Mouse (Mus musculus) lung, embryonic 16.5 days (tissue): Measurements from ENCODE around the gene Eps15. TPM values are rescaled to one million over a fixed set of nuclear protein-coding genes. Genes with fewer than 3 reads are reported as not detected.

Source experiments
- ATAC-seq: fragments of 200-750 bp; cut with Nextera tagmentation; 2 replicates; pipeline ENCODE4 v1.8.0; 2017; ENCODE audit warnings: low read depth, mild to moderate bottlenecking, moderate library complexity
- H3K27ac ChIP-seq: fragments of 300-500 bp; sonication (generic); 2 replicates; pipeline ENCODE4 v1.5.1; 2014; ENCODE audit warnings: mild to moderate bottlenecking, control low read depth, low read length
- H3K27me3 ChIP-seq: fragments of 300-500 bp; sonication (generic); 2 replicates; pipeline ENCODE4 v1.6.1; 2014; ENCODE audit warnings: low read depth, low read length, mixed read lengths; ENCODE audit not compliant: control insufficient read depth, insufficient read depth
- H3K36me3 ChIP-seq: fragments of 300-500 bp; sonication (generic); 2 replicates; pipeline ENCODE4 v1.6.1; 2014; ENCODE audit warnings: low read length; ENCODE audit not compliant: control insufficient read depth, insufficient read depth
- H3K4me1 ChIP-seq: fragments of 300-500 bp; sonication (generic); replicated peaks from 2 replicates; pipeline ENCODE4 v1.6.1; 2014; ENCODE audit warnings: low read length, mixed read lengths; ENCODE audit not compliant: control insufficient read depth, insufficient read depth
- H3K4me2 ChIP-seq: fragments of 300-500 bp; sonication (generic); 2 replicates; pipeline ENCODE4 v1.6.1; 2014; ENCODE audit warnings: low read depth, low read length, control low read depth
- H3K4me3 ChIP-seq: fragments of 300-500 bp; sonication (generic); 2 replicates; pipeline ENCODE4 v1.5.1; 2014; ENCODE audit warnings: mild to moderate bottlenecking, low read length, control low read depth
- H3K9ac ChIP-seq: fragments of 300-500 bp; sonication (generic); 2 replicates; pipeline ENCODE4 v1.6.1; 2014; ENCODE audit warnings: low read length, control low read depth
- H3K9me3 ChIP-seq: fragments of 300-500 bp; sonication (generic); 2 replicates; pipeline ENCODE4 v1.6.1; 2016; ENCODE audit warnings: low read length; ENCODE audit not compliant: control insufficient read depth
- WGBS: fragments of 180-500 bp; shearing (Covaris S2); extraction: QIAGEN DNeasy Blood & Tissue Kit; methylation state at CpG from one replicate; pipeline ENCODE4 v1.1.7; 2014; 5-methylcytosine and 5-hydroxymethylcytosine counted together
- polyA plus RNA-seq: library from polyadenylated mRNA; unstranded; fragments of >200 nt; fragmentation: Nextera tagmentation; extraction: Ambion mirVana; gene quantifications from 2 replicates; pipeline ENCODE4 v1.2.1, GENCODE M21; 2015

The Eps15 gene
- polyA plus RNA-seq, 1 experiment from 2014 or later, result 47.8 TPM

DNA sequence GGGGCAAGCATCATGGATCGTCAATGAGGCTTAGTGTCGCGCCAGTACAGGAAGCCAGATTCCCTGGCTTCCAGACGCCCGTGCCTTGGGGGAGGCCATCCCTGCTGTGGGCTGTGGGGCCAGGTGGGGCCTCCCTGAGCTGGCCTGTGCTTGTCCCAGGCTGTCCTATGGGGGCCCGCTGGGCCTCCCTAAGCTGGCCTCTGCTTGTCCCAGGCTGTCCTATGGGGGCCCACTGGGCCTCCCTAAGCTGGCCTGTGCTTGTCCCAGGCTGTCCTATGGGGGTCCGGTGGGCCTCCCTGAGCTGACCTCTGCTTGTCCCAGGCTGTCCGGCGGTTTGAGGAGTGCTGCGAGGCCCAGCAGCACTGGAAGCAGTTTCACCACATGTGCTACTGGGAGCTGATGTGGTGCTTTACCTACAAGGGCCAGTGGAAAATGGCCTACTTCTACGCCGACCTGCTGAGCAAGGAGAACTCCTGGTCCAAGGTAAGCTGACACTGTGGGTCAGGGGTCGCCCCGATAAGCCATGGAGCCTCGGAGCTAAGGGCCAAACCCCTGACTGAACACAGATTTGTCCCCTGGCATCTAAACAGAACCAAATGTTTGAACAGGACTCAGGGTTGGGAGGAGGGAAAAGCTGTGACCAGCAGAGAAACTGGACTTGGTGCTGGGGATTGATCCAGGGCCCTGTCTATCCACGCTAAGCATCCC, 152.8 kb downstream of the Eps15 start:
- no peak overlapping the region for H3K4me2 ChIP-seq
- H3K36me3 ChIP-seq, result no peaks in the 10 kb centered on the region
- ATAC-seq, result no peak
- H3K9me3 ChIP-seq, result no peaks in the 10 kb centered on the region
- H3K27ac ChIP-seq, result no peak overlapping the region
- no peak overlapping the region for H3K4me3 ChIP-seq
- 0 out of 2 replicates have a peak, but pooled peaks cover 3% of the 10 kb centered on the region for H3K4me1 ChIP-seq
- H3K27me3 ChIP-seq, result no peaks in the 10 kb centered on the region
- no peak overlapping the region for H3K9ac ChIP-seq
- 64% methylated on average over 16 of the region's 16 CpGs for WGBS

DNA sequence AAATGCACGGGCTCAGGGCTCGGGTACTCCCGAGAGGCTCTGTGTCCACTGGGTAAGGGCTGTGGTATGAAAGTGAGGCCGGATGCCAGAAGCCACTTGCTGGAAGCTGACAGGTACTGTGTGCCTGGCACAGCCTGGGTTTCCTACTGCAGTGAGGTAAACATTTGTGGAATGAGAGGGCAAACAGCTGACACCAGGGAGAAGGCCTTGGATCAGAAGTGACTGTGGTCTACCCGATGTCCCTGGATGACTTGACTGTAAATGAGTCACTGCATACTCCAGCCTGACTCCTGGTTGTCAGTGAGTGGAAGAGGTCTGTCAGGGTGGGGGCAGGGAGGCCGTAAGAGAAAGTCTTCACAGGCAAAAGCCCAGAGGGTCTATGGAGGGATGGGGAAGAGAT, 153.6 kb downstream of the Eps15 start:
- Histone ChIP-seq H3K4me1 (0 out of 2 replicates have a peak, but pooled peaks cover 3% of the 10 kb centered on the region), H3K9me3 (no peaks in the 10 kb centered on the region), H3K27me3 (no peaks in the 10 kb centered on the region), H3K27ac (no peak overlapping the region), H3K9ac (no peak overlapping the region), H3K4me2 (no peak overlapping the region), H3K4me3 (no peak overlapping the region), H3K36me3 (no peaks in the 10 kb centered on the region)
- peak; percentile 24; the same call in 1 of the 2 replicates for ATAC-seq
- WGBS, result 54% methylated on average over 6 of the region's 6 CpGs

DNA sequence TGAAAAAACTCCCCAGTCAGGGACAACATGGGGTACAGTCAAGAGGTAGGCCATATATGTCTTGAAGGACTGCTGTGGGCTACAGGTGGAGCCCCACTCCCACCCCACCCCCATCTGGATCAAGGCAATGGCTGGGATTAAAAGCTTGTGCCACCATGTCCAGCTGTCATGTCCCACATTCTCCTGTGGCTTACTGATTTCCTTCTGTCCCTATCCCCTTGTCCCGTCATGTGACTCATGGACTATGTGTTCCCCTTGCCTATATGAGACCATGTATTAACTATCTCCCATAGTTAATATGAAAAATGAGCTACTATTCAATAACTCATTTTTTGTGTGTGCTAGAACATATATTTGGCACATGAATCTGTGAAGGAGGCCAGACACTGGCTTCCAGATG, 154.2 kb downstream of the Eps15 start:
- ATAC-seq, result no peak
- H3K4me2 ChIP-seq, result no peak overlapping the region
- no peak overlapping the region for H3K27ac ChIP-seq

More for the DNA sequence above, 154.2 kb downstream of the Eps15 start:
- Histone ChIP-seq H3K36me3 (no peaks in the 10 kb centered on the region), H3K9ac (no peak overlapping the region), H3K27me3 (no peaks in the 10 kb centered on the region), H3K9me3 (no peaks in the 10 kb centered on the region), H3K4me3 (no peak overlapping the region), H3K4me1 (0 out of 2 replicates have a peak, but pooled peaks cover 3% of the 10 kb centered on the region)
- 90% methylated on average over 1 of the region's 1 CpGs for WGBS

Other genes with a start within 250 kb of the Eps15 start
- gene Osbpl9, start 78.0 kb upstream of the Eps15 start, polyA plus RNA-seq, result 76.0 and 80.0 TPM in 2 replicates
- gene Calr4, start 45.8 kb upstream of the Eps15 start, polyA plus RNA-seq, result 0.13 and 0.18 TPM in 2 replicates
- gene Ttc39a, start 126.4 kb downstream of the Eps15 start, polyA plus RNA-seq, result 7.3 and 7.8 TPM in 2 replicates
- gene Rnf11, start 204.5 kb downstream of the Eps15 start, polyA plus RNA-seq, result 35.9 and 36.2 TPM in 2 replicates